Mouse (Mus musculus): ENCODE measurements around the gene Akr1b3. TPM values are rescaled to one million over a fixed set of nuclear protein-coding genes. Genes with fewer than 3 reads are reported as not detected.

Gene Akr1b3
- polyA plus RNA-seq, 1 experiment: 493 TPM

GRCm38 (mm10) chr6:34258546-34258945, 58.7 kb downstream of the Akr1b3 start:
- H3K36me3 ChIP-seq (ENCODE audit: control insufficient read depth, insufficient read depth): no peaks in the 10 kb centered on the region
- H3K4me2 ChIP-seq (ENCODE audit: low read depth): no peak overlapping the region
- H3ac ChIP-seq (ENCODE audit: control insufficient read depth, insufficient read length): no peak overlapping the region
- no peak for TF ChIP-seq E2F4 (IDR thresholded peaks at IDR 0.05; ENCODE audit: insufficient read depth)
- no peak for TF ChIP-seq POLR2AphosphoS2 (IDR thresholded peaks at IDR 0.05; ENCODE audit: insufficient read length, low read depth)
- no peaks in the 10 kb centered on the region for H3K79me2 ChIP-seq (ENCODE audit: control insufficient read depth, insufficient read depth)
- no peak overlapping the region for H3K4me3 ChIP-seq
- H3K27me3 ChIP-seq (ENCODE audit: control insufficient read depth, insufficient read depth, insufficient read length): peaks cover 19% of the 10 kb centered on the region

Other genes with a start within 250 kb of the Akr1b3 start
- 18.3 TPM for gene Slc35b4, start 140.4 kb downstream of the Akr1b3 start, polyA plus RNA-seq (2012; fragmentation: generic; extraction: Trizol)
- 167 TPM for gene Akr1b8, start 36.6 kb upstream of the Akr1b3 start, polyA plus RNA-seq (2012; fragmentation: generic; extraction: Trizol)
- 38.2 TPM for gene Akr1b10, start 66.7 kb upstream of the Akr1b3 start, polyA plus RNA-seq (2012; fragmentation: generic; extraction: Trizol)
- gene Akr1b7, start 94.9 kb upstream of the Akr1b3 start, polyA plus RNA-seq (2012; fragmentation: generic; extraction: Trizol): 19.4 TPM
- 18.6 TPM for gene Bpgm, start 158.7 kb upstream of the Akr1b3 start, polyA plus RNA-seq (2012; fragmentation: generic; extraction: Trizol)

Data from myocyte (in vitro differentiated cells).